Mouse (Mus musculus): ENCODE data around the gene Cnn2. TPM values are rescaled to one million over a fixed set of nuclear protein-coding genes. Genes with fewer than 3 reads are reported as not detected.

Gene Cnn2
- polyA plus RNA-seq, 1 experiment from 2014 or later: 208 TPM

GRCm38 (mm10) chr10:79970415-79971182 is 17.8 kb upstream of the Cnn2 start, which contains the start of gene Grin3b:
Gene Grin3b (plus strand): TSS chr10:79970715.
- Histone ChIP-seq H3K27me3 (peaks cover 47% of the 10 kb centered on the region), H3K9me3 (replicated peaks) (no peaks in the 10 kb centered on the region), H3K9ac (peak within 1 kb of the TSS; percentile 37), H3K4me3 (peak within 1 kb of the TSS; percentile 44), H3K4me1 (replicated peaks) (peaks cover 14% of the 10 kb centered on the region), H3K4me2 (peak within 1 kb of the TSS; percentile 75), H3K27ac (no peak within 1 kb of the TSS), H3K36me3 (peaks cover 34% of the 10 kb centered on the region)
- 7% methylated on average over 47 of the region's 47 CpGs for WGBS
- no peak for ATAC-seq (replicated peaks; ENCODE audit: insufficient number of reproducible peaks, insufficient read depth, low FRiP score, low read depth)

GRCm38 (mm10) chr10:79971183-79971497 is 17.2 kb upstream of the Cnn2 start:
- Histone ChIP-seq H3K27me3 (peaks cover 47% of the 10 kb centered on the region), H3K36me3 (peaks cover 34% of the 10 kb centered on the region), H3K4me3 (peak overlapping the region; percentile 44), H3K4me2 (peak overlapping the region; percentile 75), H3K27ac (no peak overlapping the region), H3K4me1 (replicated peaks) (peaks cover 14% of the 10 kb centered on the region), H3K9ac (peak overlapping the region; percentile 37), H3K9me3 (replicated peaks) (no peaks in the 10 kb centered on the region)
- ATAC-seq (replicated peaks; ENCODE audit: insufficient number of reproducible peaks, insufficient read depth, low FRiP score, low read depth): no peak
- 6% methylated on average over 21 of the region's 21 CpGs for WGBS

GRCm38 (mm10) chr10:79972831-79973230 is 15.6 kb upstream of the Cnn2 start:
- peak overlapping the region; percentile 25 for H3K9ac ChIP-seq
- no peak overlapping the region for H3K4me2 ChIP-seq
- H3K9me3 ChIP-seq (replicated peaks): no peaks in the 10 kb centered on the region
- peaks cover 34% of the 10 kb centered on the region for H3K36me3 ChIP-seq
- peaks cover 47% of the 10 kb centered on the region for H3K27me3 ChIP-seq
- 38% methylated on average over 14 of the region's 14 CpGs for WGBS
- peaks cover 14% of the 10 kb centered on the region for H3K4me1 ChIP-seq (replicated peaks)
- no peak overlapping the region for H3K27ac ChIP-seq
- no peak for ATAC-seq (replicated peaks; ENCODE audit: insufficient number of reproducible peaks, insufficient read depth, low FRiP score, low read depth)
- no peak overlapping the region for H3K4me3 ChIP-seq

- Histone ChIP-seq H3K4me1 (replicated peaks) (peaks cover 14% of the 10 kb centered on the region), H3K9me3 (replicated peaks) (no peaks in the 10 kb centered on the region), H3K4me3 (no peak overlapping the region), H3K27me3 (peaks cover 44% of the 10 kb centered on the region), H3K27ac (no peak overlapping the region), H3K36me3 (peaks cover 41% of the 10 kb centered on the region), H3K4me2 (no peak overlapping the region), H3K9ac (no peak overlapping the region)
- ATAC-seq (replicated peaks; ENCODE audit: insufficient number of reproducible peaks, insufficient read depth, low FRiP score, low read depth): no peak
- 89% methylated on average over 21 of the region's 21 CpGs for WGBS
Measured at GRCm38 (mm10) chr10:79974087-79974486, 14.3 kb upstream of the Cnn2 start.

GRCm38 (mm10) chr10:79974668-79975067 is 13.7 kb upstream of the Cnn2 start:
- Histone ChIP-seq H3K4me3 (no peak overlapping the region), H3K36me3 (peaks cover 45% of the 10 kb centered on the region), H3K9ac (no peak overlapping the region), H3K4me2 (no peak overlapping the region), H3K27me3 (peaks cover 38% of the 10 kb centered on the region), H3K27ac (no peak overlapping the region), H3K4me1 (replicated peaks) (peaks cover 15% of the 10 kb centered on the region), H3K9me3 (replicated peaks) (no peaks in the 10 kb centered on the region)
- no peak for ATAC-seq (replicated peaks; ENCODE audit: insufficient number of reproducible peaks, insufficient read depth, low FRiP score, low read depth)
- 85% methylated on average over 8 of the region's 8 CpGs for WGBS

GRCm38 (mm10) chr10:79976071-79976721 is 12.2 kb upstream of the Cnn2 start:
- 83% methylated on average over 28 of the region's 28 CpGs for WGBS
- H3K36me3 ChIP-seq: peaks cover 45% of the 10 kb centered on the region
- H3K4me2 ChIP-seq: no peak overlapping the region
- H3K9ac ChIP-seq: no peak overlapping the region
- peaks cover 25% of the 10 kb centered on the region for H3K27me3 ChIP-seq
- H3K4me3 ChIP-seq: no peak overlapping the region
- ATAC-seq (replicated peaks; ENCODE audit: insufficient number of reproducible peaks, insufficient read depth, low FRiP score, low read depth): no peak
- no peaks in the 10 kb centered on the region for H3K9me3 ChIP-seq (replicated peaks)
- H3K4me1 ChIP-seq (replicated peaks): peaks cover 14% of the 10 kb centered on the region
- H3K27ac ChIP-seq: no peak overlapping the region

GRCm38 (mm10) chr10:79976722-79977107 is 11.7 kb upstream of the Cnn2 start:
- Histone ChIP-seq H3K36me3 (peaks cover 45% of the 10 kb centered on the region), H3K27ac (no peak overlapping the region), H3K4me3 (no peak overlapping the region), H3K27me3 (peaks cover 20% of the 10 kb centered on the region), H3K4me2 (no peak overlapping the region), H3K9ac (no peak overlapping the region), H3K4me1 (replicated peaks) (peaks cover 16% of the 10 kb centered on the region), H3K9me3 (replicated peaks) (no peaks in the 10 kb centered on the region)
- ATAC-seq (replicated peaks; ENCODE audit: insufficient number of reproducible peaks, insufficient read depth, low FRiP score, low read depth): no peak
- WGBS: 79% methylated on average over 36 of the region's 36 CpGs

GRCm38 (mm10) chr10:79977324-79977723 is 11.1 kb upstream of the Cnn2 start:
- H3K27me3 ChIP-seq: peaks cover 13% of the 10 kb centered on the region
- H3K4me1 ChIP-seq (replicated peaks): peaks cover 20% of the 10 kb centered on the region
- H3K36me3 ChIP-seq: peaks cover 45% of the 10 kb centered on the region
- ATAC-seq (replicated peaks; ENCODE audit: insufficient number of reproducible peaks, insufficient read depth, low FRiP score, low read depth): no peak
- H3K27ac ChIP-seq: no peak overlapping the region
- H3K4me3 ChIP-seq: no peak overlapping the region
- no peak overlapping the region for H3K4me2 ChIP-seq
- WGBS: 83% methylated on average over 28 of the region's 28 CpGs
- no peaks in the 10 kb centered on the region for H3K9me3 ChIP-seq (replicated peaks)
- no peak overlapping the region for H3K9ac ChIP-seq

- 91% methylated on average over 21 of the region's 21 CpGs for WGBS
- Histone ChIP-seq H3K27ac (no peak overlapping the region), H3K4me1 (replicated peaks) (peaks cover 22% of the 10 kb centered on the region), H3K4me2 (no peak overlapping the region), H3K4me3 (no peak overlapping the region), H3K9ac (no peak overlapping the region), H3K9me3 (replicated peaks) (no peaks in the 10 kb centered on the region), H3K27me3 (peaks cover 6% of the 10 kb centered on the region), H3K36me3 (peaks cover 45% of the 10 kb centered on the region)
- no peak for ATAC-seq (replicated peaks; ENCODE audit: insufficient number of reproducible peaks, insufficient read depth, low FRiP score, low read depth)
Measured at GRCm38 (mm10) chr10:79978061-79978460, 10.3 kb upstream of the Cnn2 start.

GRCm38 (mm10) chr10:79979401-79980155 is 8.8 kb upstream of the Cnn2 start:
- 86% methylated on average over 22 of the region's 22 CpGs for WGBS

GRCm38 (mm10) chr10:79983205-79983604 is 5.2 kb upstream of the Cnn2 start:
- Histone ChIP-seq H3K27me3 (no peaks in the 10 kb centered on the region), H3K4me3 (peak overlapping the region; percentile 74), H3K27ac (peak overlapping the region; percentile 92), H3K4me2 (peak overlapping the region; percentile 75), H3K9me3 (replicated peaks) (no peaks in the 10 kb centered on the region), H3K36me3 (peaks cover 13% of the 10 kb centered on the region), H3K4me1 (replicated peaks) (peaks cover 53% of the 10 kb centered on the region), H3K9ac (peak overlapping the region; percentile 92)
- ATAC-seq (replicated peaks; ENCODE audit: insufficient number of reproducible peaks, insufficient read depth, low FRiP score, low read depth): no peak
- WGBS: 72% methylated on average over 5 of the region's 5 CpGs

More at GRCm38 (mm10) chr10:79979401-79980155, 8.8 kb upstream of the Cnn2 start:
- peaks cover 45% of the 10 kb centered on the region for H3K36me3 ChIP-seq
- H3K9me3 ChIP-seq (replicated peaks): no peaks in the 10 kb centered on the region
- no peak overlapping the region for H3K4me2 ChIP-seq
- no peak for ATAC-seq (replicated peaks; ENCODE audit: insufficient number of reproducible peaks, insufficient read depth, low FRiP score, low read depth)
- H3K27me3 ChIP-seq: no peaks in the 10 kb centered on the region
- no peak overlapping the region for H3K4me3 ChIP-seq
- peaks cover 27% of the 10 kb centered on the region for H3K4me1 ChIP-seq (replicated peaks)
- H3K9ac ChIP-seq: no peak overlapping the region
- H3K27ac ChIP-seq: peak overlapping the region; percentile 40; the same call in 1 of the 2 replicates
